ENCODE assay signal across 9 mouse cellular contexts in the genomic region with DNA sequence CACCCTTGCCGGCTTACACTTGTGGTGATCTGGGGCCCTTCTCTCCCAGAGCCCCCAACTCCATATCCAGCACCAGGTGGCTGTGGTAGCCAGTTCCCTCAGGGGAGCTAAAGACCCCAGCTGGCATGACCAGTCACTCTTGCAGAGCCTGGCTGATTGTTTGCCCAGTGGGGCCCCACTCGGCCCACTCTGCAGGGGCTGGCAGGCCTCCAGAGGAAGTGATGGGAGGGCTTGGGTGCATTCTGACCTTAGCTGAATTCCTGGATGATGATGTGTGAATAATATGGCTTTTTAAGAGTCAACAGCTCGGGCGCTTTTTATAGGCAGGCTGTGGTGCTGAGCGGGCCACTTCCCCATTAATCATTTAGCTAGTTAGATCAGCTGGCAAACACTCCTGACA. TPM values are rescaled to one million over a fixed set of nuclear protein-coding genes. Genes with fewer than 3 reads are reported as not detected.
DNase-seq lines count a peak whose midpoint lies in the region; ATAC-seq and TF ChIP-seq lines count a peak whose summit lies in the region.
"Had no signal": no experiment of that assay in that cellular context is flagged by ENCODE, and none has a peak within 500 bp of the region (broad histone marks: within the 10 kb centered on the region; RNA-seq: fewer than 3 reads in every experiment).

No protein-coding gene starts in this region.

- ATAC-seq in embryonic facial prominence, embryonic 13.5 days (ENCODE audit: insufficient number of reproducible peaks, insufficient read depth, low FRiP score, low TSS enrichment, low read depth), result no peak
- ATAC-seq in hindbrain, embryonic 12.5 days (ENCODE audit: low FRiP score), result peak; percentile 67; the same call in 1 of the 2 replicates

- no peak overlapping the region for H3K4me3 ChIP-seq in embryonic facial prominence, embryonic 13.5 days
- H3K4me3 ChIP-seq in hindbrain, embryonic 12.5 days, result no peak overlapping the region
- no peak overlapping the region for H3K4me3 ChIP-seq in left cerebral cortex, adult 2 months

- TF ChIP-seq CTCF in left cerebral cortex, adult 2 months (IDR thresholded peaks at IDR 0.05), result no peak

- peak overlapping the region; percentile 39; the same call in 1 of the 2 replicates for H3K27ac ChIP-seq in embryonic facial prominence, embryonic 13.5 days
- H3K27ac ChIP-seq in hindbrain, embryonic 12.5 days, result no peak overlapping the region
- no peak overlapping the region for H3K27ac ChIP-seq in left cerebral cortex, adult 2 months
- H3K27ac ChIP-seq: liver, embryonic 14.5 days had no signal

- H3K9ac ChIP-seq in embryonic facial prominence, embryonic 13.5 days, result no peak overlapping the region
- no peak overlapping the region for H3K9ac ChIP-seq in hindbrain, embryonic 12.5 days
- H3K9ac ChIP-seq: liver, embryonic 14.5 days had no signal

- H3K4me1 ChIP-seq in embryonic facial prominence, embryonic 13.5 days, result peaks cover 52% of the 10 kb centered on the region
- peaks cover 25% of the 10 kb centered on the region for H3K4me1 ChIP-seq in hindbrain, embryonic 12.5 days

- WGBS in embryonic facial prominence, embryonic 13.5 days, result 47% methylated on average over 5 of the region's 5 CpGs
- 28% methylated on average over 5 of the region's 5 CpGs for WGBS in hindbrain, embryonic 12.5 days

- H3K36me3 ChIP-seq in embryonic facial prominence, embryonic 13.5 days, result no peaks in the 10 kb centered on the region
- no peaks in the 10 kb centered on the region for H3K36me3 ChIP-seq in hindbrain, embryonic 12.5 days

- no peaks in the 10 kb centered on the region for H3K27me3 ChIP-seq in embryonic facial prominence, embryonic 13.5 days
- H3K27me3 ChIP-seq in hindbrain, embryonic 12.5 days, result no peaks in the 10 kb centered on the region; the same call in 1 of the 2 replicates

- DNase-seq in layer of hippocampus, adult 9-11 months, result peak; percentile 27
- DNase-seq in layer of hippocampus, adult 8-10 months (ENCODE audit: low spot score in 2 of 2), result no peak
- peak; percentile 61 to 76 for DNase-seq in lung, postnatal 4 days
- no peak for DNase-seq in left cerebral cortex, adult 2 months (ENCODE audit: extremely low spot score in 1 of 2, low spot score in 2 of 2)
- DNase-seq in frontal cortex, postnatal 10 days (ENCODE audit: low spot score in 2 of 2), result no peak
- DNase-seq: right cerebral cortex, postnatal 25 days had no signal

- no peak overlapping the region for H3K4me2 ChIP-seq in embryonic facial prominence, embryonic 13.5 days
- no peak overlapping the region for H3K4me2 ChIP-seq in hindbrain, embryonic 12.5 days (replicated peaks)

- H3K9me3 ChIP-seq in embryonic facial prominence, embryonic 13.5 days, result no peaks in the 10 kb centered on the region
- no peaks in the 10 kb centered on the region for H3K9me3 ChIP-seq in hindbrain, embryonic 12.5 days (replicated peaks)

- intact Hi-C loops in left cerebral cortex, adult 2 months (cut with DNase I), result no loop called here

RNA-seq across cellular contexts. Expression of a gene that starts 58.6 kb away (rescaled TPM):
- total RNA-seq in layer of hippocampus, adult 8-10 months (2022), result 1 to 10 TPM in 3 of 4 experiments, under 1 TPM in 1; 0.99 to 3.1 (median 2.0) TPM
- polyA plus RNA-seq in embryonic facial prominence, embryonic 13.5 days (2015; fragmentation: Nextera tagmentation; extraction: Ambion mirVana), result 35.7 and 37.9 TPM in 2 replicates
- polyA plus RNA-seq in hindbrain, embryonic 12.5 days (2016; fragmentation: Nextera tagmentation; extraction: Ambion mirVana), result 26.6 and 30.8 TPM in 2 replicates
- 1 to 10 TPM; 1.5 to 2.0 TPM for total RNA-seq in left cerebral cortex, adult 2 months (2021)

Comparison
In these comparisons a context has a peak if more than half of its experiments do, and no peak if none do; other contexts are left out.
1. DNase-seq: peak in layer of hippocampus, adult 9-11 months (single experiment) and lung, postnatal 4 days (2 of 2); none in layer of hippocampus, adult 8-10 months (0 of 2), left cerebral cortex, adult 2 months (0 of 2) and frontal cortex, postnatal 10 days (0 of 2).